Mouse (Mus musculus): ENCODE results near the gene Olfr223. TPM values are rescaled to one million over a fixed set of nuclear protein-coding genes. Genes with fewer than 3 reads are reported as not detected.
A peak's percentile ranks its signal among the peaks of the same experiment; 100 is the strongest.

Gene Olfr223
- total RNA-seq (2015): not detected in 2 replicates
- not detected in 2 replicates for total RNA-seq (2017)

- ATAC-seq (replicated peaks; ENCODE audit: poor library complexity): no peak
These were observed at the start of gene Olfr223 for GRCm38 (mm10) chr11:59593189-59593588. TSS of gene Olfr223 (minus strand) at chr11:59593289.

- no peak for ATAC-seq (replicated peaks; ENCODE audit: poor library complexity)
These were observed 49.3 kb upstream of the Olfr223 start for GRCm38 (mm10) chr11:59642420-59642819.

GRCm38 (mm10) chr11:59641227-59641626 lies 48.1 kb upstream of the Olfr223 start:
- ATAC-seq (replicated peaks; ENCODE audit: poor library complexity): no peak

DNA sequence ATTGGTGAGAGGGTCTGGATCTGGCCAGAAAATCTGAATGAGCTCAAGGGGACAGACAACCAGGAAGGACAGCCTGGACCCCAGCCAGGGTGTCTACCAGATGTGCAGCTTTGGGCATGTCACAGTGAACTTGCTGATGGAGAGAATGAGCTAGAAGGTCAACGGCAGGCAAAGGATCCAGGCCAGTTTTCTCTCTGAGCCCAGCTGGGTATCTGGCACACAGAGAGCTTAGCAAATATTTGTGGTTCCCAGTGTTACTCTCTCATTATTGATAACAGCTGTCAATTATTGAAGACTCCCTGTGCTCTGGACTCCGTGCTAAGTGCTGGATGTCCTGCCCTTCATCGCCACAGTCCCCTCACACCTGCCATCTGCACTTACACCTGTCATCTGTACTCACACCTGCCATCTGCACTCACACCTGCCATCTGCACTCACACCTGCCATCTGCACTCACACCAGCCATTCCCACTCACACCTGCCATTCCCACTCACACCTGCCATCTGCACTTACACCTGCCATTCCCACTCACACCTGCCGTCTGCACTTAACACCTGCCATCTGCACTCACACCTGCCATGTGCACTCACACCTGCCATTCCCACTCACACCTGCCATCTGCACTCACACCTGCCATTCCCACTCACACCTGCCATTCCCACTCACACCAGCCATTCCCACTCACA lies 47.0 kb upstream of the Olfr223 start:
- ATAC-seq (replicated peaks; ENCODE audit: poor library complexity): no peak

GRCm38 (mm10) chr11:59636695-59637414 lies 43.8 kb upstream of the Olfr223 start:
- peak; percentile 92 for ATAC-seq (replicated peaks; ENCODE audit: poor library complexity)

- no peak for ATAC-seq (replicated peaks; ENCODE audit: poor library complexity)
These were observed 43.0 kb upstream of the Olfr223 start for GRCm38 (mm10) chr11:59635821-59636694.

GRCm38 (mm10) chr11:59635251-59635795 lies 42.2 kb upstream of the Olfr223 start:
- no peak for ATAC-seq (replicated peaks; ENCODE audit: poor library complexity)

DNA sequence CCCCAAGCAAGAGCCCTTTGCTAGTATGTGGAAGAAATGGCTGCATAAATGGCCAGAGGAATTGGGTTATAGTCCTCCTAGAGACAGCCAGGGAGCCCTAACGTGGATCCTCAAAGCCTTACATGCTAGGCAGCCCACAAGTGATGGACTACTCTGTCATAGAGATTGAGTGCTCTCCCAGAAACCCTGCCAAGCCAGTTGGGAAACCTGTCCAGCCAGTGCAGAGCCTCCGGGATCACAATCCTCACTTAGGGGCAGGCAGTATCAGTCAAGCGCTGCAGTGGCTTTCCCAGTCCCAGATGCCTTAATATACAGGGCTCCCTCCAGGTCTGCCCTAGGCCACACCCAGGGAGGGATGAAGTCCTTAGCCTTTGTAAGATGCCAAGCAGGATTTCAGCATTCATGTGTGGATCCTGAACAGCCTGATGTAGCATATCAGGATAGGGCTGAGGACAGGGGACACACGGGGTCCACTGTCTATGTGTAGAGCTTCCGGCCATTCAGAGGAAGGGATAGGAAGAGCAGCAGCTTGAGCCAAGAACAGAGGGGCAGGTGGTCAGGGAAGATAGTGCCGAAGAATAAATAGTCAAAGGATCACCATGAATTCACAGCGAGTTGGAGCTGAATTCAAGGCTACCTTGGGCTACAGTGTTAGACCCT lies 41.0 kb upstream of the Olfr223 start:
- ATAC-seq (replicated peaks; ENCODE audit: poor library complexity): no peak

- peak; percentile 89 for ATAC-seq (replicated peaks; ENCODE audit: poor library complexity)
These were observed 39.9 kb upstream of the Olfr223 start for GRCm38 (mm10) chr11:59633037-59633436.

GRCm38 (mm10) chr11:59631980-59632379 lies 38.9 kb upstream of the Olfr223 start:
- no peak for ATAC-seq (replicated peaks; ENCODE audit: poor library complexity)

GRCm38 (mm10) chr11:59629871-59630270 lies 36.8 kb upstream of the Olfr223 start:
- ATAC-seq (replicated peaks; ENCODE audit: poor library complexity): no peak

DNA sequence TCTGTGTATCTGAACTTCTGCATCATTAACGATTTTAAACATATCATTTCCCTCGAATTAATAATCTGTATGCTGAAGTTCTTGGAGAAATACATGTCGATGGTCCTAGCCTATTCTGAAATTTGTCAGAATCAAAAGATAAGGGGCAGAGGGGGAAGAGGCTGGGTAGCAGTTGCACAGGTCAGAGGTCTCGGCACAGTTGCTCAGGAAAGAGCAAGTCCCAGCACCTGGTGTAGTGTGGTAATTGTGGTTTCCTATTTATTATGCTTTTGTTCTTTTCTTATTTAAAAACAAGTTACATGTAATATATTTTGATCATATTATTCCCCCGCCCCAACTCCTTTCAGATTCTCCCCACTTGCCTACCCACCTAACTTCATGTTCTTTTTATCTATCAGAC lies 35.1 kb upstream of the Olfr223 start:
- ATAC-seq (replicated peaks; ENCODE audit: poor library complexity): no peak

- no peak for ATAC-seq (replicated peaks; ENCODE audit: poor library complexity)
These were observed 33.1 kb upstream of the Olfr223 start for GRCm38 (mm10) chr11:59626192-59626591.

- ATAC-seq (replicated peaks; ENCODE audit: poor library complexity): peak; percentile 99
These were observed 31.0 kb upstream of the Olfr223 start for GRCm38 (mm10) chr11:59624017-59624630.

GRCm38 (mm10) chr11:59622214-59622613 lies 29.1 kb upstream of the Olfr223 start:
- no peak for ATAC-seq (replicated peaks; ENCODE audit: poor library complexity)

- ATAC-seq (replicated peaks; ENCODE audit: poor library complexity): 0 out of 2 replicates have a peak, but pooled peaks have one; percentile 50
These were observed 23.9 kb upstream of the Olfr223 start for GRCm38 (mm10) chr11:59616986-59617385.

GRCm38 (mm10) chr11:59614120-59614519 lies 21.0 kb upstream of the Olfr223 start:
- no peak for ATAC-seq (replicated peaks; ENCODE audit: poor library complexity)

GRCm38 (mm10) chr11:59611646-59612045 lies 18.6 kb upstream of the Olfr223 start:
- ATAC-seq (replicated peaks; ENCODE audit: poor library complexity): no peak

GRCm38 (mm10) chr11:59602287-59602686 lies 9.2 kb upstream of the Olfr223 start:
- no peak for ATAC-seq (replicated peaks; ENCODE audit: poor library complexity)

DNA sequence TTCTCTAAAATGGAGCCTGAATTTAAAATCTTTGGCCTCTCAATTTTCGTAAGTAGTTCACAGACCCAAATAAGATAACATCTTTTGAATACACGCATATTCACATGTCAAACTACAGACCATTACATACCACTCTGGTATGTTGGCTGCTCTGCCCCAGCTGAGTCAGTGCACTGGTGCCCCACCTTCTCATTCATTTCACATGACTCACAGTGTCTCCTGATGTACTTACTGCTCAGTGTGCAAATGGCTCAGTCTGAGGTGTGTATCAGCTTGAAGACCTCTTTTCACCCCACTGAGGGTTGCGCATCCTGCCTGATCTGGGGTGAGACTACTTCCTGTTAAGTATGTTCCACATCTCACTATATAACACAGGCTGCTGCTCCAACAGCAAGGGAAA lies 7.8 kb upstream of the Olfr223 start:
- no peak for ATAC-seq (replicated peaks; ENCODE audit: poor library complexity)

Data from megakaryocyte progenitor cell, adult 5-6 weeks (primary cell).